Mouse (Mus musculus) neural tube, embryonic 13.5 days (tissue): Measurements from ENCODE around the gene Brd3. TPM values are rescaled to one million over a fixed set of nuclear protein-coding genes. Genes with fewer than 3 reads are reported as not detected.
"Not testable (repeated sequence)": the region's sequence is repeated elsewhere in the genome, so short reads cannot be mapped to it uniquely, and the experiment has no call there.

Source experiments
- ATAC-seq: fragments of 200-750 bp; cut with Nextera tagmentation; 2 replicates; pipeline ENCODE4 v1.8.0; 2017; ENCODE audit warnings: low read depth, mild to moderate bottlenecking, moderate TSS enrichment, moderate library complexity
- H3K27ac ChIP-seq: fragments of 300-500 bp; sonication (generic); replicated peaks from 2 replicates; pipeline ENCODE4 v1.5.1; 2015; ENCODE audit warnings: moderate library complexity, mild to moderate bottlenecking, inconsistent platforms
- H3K27me3 ChIP-seq: fragments of 300-500 bp; sonication (generic); 2 replicates; pipeline ENCODE4 v1.6.1; 2015; ENCODE audit warnings: mild to moderate bottlenecking, inconsistent platforms
- H3K36me3 ChIP-seq: fragments of 300-500 bp; sonication (generic); 2 replicates; pipeline ENCODE4 v1.6.1; 2015; ENCODE audit warnings: mild to moderate bottlenecking, inconsistent platforms
- H3K4me1 ChIP-seq: fragments of 300-500 bp; sonication (generic); replicated peaks from 2 replicates; pipeline ENCODE4 v1.6.1; 2015; ENCODE audit warnings: inconsistent platforms
- H3K4me2 ChIP-seq: fragments of 300-500 bp; sonication (generic); 2 replicates; pipeline ENCODE4 v1.6.1; 2015; ENCODE audit warnings: inconsistent platforms, mild to moderate bottlenecking, moderate library complexity
- H3K4me3 ChIP-seq: fragments of 300-500 bp; sonication (generic); 2 replicates; pipeline ENCODE4 v1.5.1; 2015; ENCODE audit warnings: mild to moderate bottlenecking, inconsistent platforms
- H3K9ac ChIP-seq: fragments of 300-500 bp; sonication (generic); 2 replicates; pipeline ENCODE4 v1.6.1; 2015; ENCODE audit warnings: moderate library complexity, mild to moderate bottlenecking, inconsistent platforms
- H3K9me3 ChIP-seq: fragments of 300-500 bp; sonication (generic); 2 replicates; pipeline ENCODE4 v1.6.1; 2016; ENCODE audit warnings: inconsistent platforms
- WGBS: fragments of 180-500 bp; shearing (Covaris S2); methylation state at CpG from one replicate; pipeline ENCODE4 v1.1.7; 2015; 5-methylcytosine and 5-hydroxymethylcytosine counted together
- polyA plus RNA-seq: library from polyadenylated mRNA; unstranded; fragments of >200 nt; fragmentation: Nextera tagmentation; extraction: Ambion mirVana; gene quantifications from 2 replicates; pipeline ENCODE4 v1.2.1, GENCODE M21; 2015

Brd3 gene
- polyA plus RNA-seq, 1 experiment from 2014 or later = 144 TPM

GRCm38 (mm10) chr2:27539772-27540514 is 32.5 kb upstream of the Brd3 start:
- H3K9ac ChIP-seq = peak overlapping the region; percentile 74
- peak overlapping the region; percentile 83 for H3K4me2 ChIP-seq
- H3K27me3 ChIP-seq = no peaks in the 10 kb centered on the region
- H3K36me3 ChIP-seq = peaks cover 16% of the 10 kb centered on the region
- ATAC-seq = peak; percentile 98
- H3K27ac ChIP-seq = peak overlapping the region; percentile 87
- no peaks in the 10 kb centered on the region for H3K9me3 ChIP-seq
- WGBS = under 1% methylated on average over 46 of the region's 46 CpGs
- H3K4me3 ChIP-seq = peak overlapping the region; percentile 47
- peaks cover 23% of the 10 kb centered on the region for H3K4me1 ChIP-seq

DNA sequence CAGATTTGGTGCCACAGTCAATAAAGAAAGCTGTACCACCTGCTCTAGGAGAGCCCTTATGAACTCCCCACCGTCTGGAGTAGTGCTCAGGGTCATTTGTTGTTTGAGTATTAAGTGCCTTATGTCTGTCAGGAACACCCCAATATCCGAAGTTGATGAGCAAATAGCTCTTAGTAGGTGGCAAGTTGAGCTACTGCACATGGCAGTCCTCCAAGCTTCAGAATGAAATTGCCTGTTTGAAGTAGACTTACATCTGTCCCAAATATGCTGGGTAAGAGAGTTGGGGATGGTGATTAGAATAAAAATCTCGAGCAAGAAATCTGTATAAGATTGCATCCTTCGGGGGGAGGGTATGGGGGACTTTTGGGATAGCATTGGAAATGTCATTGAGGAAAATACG is 31.9 kb upstream of the Brd3 start:
- H3K27ac ChIP-seq = peak overlapping the region; percentile 87
- ATAC-seq = no peak
- WGBS = 22% methylated on average over 5 of the region's 5 CpGs
- H3K9ac ChIP-seq = peak overlapping the region; percentile 31; the same call in 1 of the 2 replicates
- H3K4me1 ChIP-seq = peaks cover 23% of the 10 kb centered on the region
- H3K27me3 ChIP-seq = no peaks in the 10 kb centered on the region
- H3K4me2 ChIP-seq = peak overlapping the region; percentile 83
- no peaks in the 10 kb centered on the region for H3K9me3 ChIP-seq
- peak overlapping the region; percentile 47 for H3K4me3 ChIP-seq
- H3K36me3 ChIP-seq = peaks cover 22% of the 10 kb centered on the region

DNA sequence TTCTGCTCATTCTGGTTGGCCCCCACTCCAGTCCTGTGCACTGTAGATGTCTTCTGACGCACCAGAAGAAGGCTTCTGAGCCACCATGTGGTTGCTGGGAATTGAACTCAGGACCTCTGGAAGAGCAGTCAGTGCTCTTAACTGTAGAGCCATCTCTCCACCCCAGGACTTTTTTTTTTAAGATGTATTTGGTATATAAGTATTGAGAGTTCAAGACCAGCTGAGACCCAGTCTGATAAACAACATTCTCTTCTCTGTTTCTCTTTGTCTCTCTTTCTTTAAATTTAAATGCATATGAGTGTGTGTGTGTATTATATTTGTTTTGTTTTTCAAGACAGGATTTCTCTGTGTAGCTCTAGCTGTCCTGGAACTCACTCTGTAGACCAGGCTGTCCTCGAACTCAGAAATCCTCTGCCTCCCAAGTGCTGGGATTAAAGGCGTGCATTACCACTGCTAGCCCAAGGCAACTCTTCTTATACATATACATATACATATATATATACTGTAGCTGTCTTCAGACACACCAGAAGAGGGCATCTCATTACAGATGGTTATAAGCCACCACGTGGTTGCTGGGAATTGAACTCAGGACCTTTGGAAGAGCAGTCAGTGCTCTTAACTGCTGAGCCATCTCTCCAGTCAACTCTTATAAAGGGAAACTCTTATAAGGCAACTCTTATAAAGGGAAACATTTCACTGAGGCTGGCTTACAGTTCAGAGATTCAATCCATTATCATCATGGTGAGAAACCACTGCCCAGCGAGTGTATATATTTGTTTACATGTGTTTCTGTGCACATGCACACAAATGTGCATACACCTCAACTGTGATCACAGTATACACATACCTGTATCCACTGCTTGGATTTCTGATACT is 31.2 kb upstream of the Brd3 start:
- H3K27ac ChIP-seq = peak overlapping the region; percentile 87
- peak overlapping the region; percentile 83 for H3K4me2 ChIP-seq
- H3K4me1 ChIP-seq = peaks cover 23% of the 10 kb centered on the region
- 71% methylated on average over 5 of the region's 5 CpGs for WGBS
- H3K9me3 ChIP-seq, ATAC-seq, H3K27me3 ChIP-seq: not testable (repeated sequence)
- peaks cover 29% of the 10 kb centered on the region for H3K36me3 ChIP-seq
- peak overlapping the region; percentile 47 for H3K4me3 ChIP-seq
- H3K9ac ChIP-seq = peak overlapping the region; percentile 31; the same call in 1 of the 2 replicates

GRCm38 (mm10) chr2:27518283-27518682 is 10.8 kb upstream of the Brd3 start:
- Histone ChIP-seq H3K4me3 (no peak overlapping the region), H3K9ac (no peak overlapping the region), H3K27ac (no peak overlapping the region), H3K9me3 (no peaks in the 10 kb centered on the region), H3K4me2 (no peak overlapping the region), H3K36me3 (peaks cover 46% of the 10 kb centered on the region), H3K4me1 (peaks cover 31% of the 10 kb centered on the region), H3K27me3 (no peaks in the 10 kb centered on the region)
- WGBS = 92% methylated on average over 3 of the region's 3 CpGs
- no peak for ATAC-seq

DNA sequence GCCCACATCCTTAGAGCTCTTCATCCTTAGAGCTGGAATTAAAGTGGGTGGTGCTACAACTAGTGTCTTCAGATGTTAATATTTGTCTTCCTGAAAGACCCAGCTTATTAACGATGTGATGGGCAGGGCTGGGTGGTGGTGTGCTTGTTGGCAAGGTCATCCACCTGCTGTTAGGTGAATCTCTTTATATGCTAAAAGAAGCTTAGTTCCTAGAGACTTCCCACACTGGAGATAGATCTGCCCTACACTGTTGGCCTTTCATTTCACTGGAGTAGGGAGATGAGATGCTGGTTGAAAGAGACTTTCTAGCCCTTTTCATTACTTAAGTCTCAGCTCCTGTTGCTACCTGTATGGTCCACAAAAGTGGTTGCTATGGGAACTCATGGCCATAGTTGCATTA is 8.8 kb upstream of the Brd3 start:
- 0 out of 2 replicates have a peak, but pooled peaks cover 4% of the 10 kb centered on the region for H3K9me3 ChIP-seq
- H3K4me3 ChIP-seq = peak overlapping the region; percentile 89
- H3K36me3 ChIP-seq = peaks cover 29% of the 10 kb centered on the region
- no peak for ATAC-seq
- 12% methylated on average over 1 of the region's 1 CpGs for WGBS
- H3K4me1 ChIP-seq = peaks cover 31% of the 10 kb centered on the region
- peak overlapping the region; percentile 90 for H3K9ac ChIP-seq
- H3K27ac ChIP-seq = no peak overlapping the region
- no peaks in the 10 kb centered on the region for H3K27me3 ChIP-seq
- peak overlapping the region; percentile 99 for H3K4me2 ChIP-seq

- no peaks in the 10 kb centered on the region for H3K27me3 ChIP-seq
- H3K9ac ChIP-seq = peak overlapping the region; percentile 90
- H3K4me3 ChIP-seq = peak overlapping the region; percentile 89
- peak overlapping the region; percentile 99 for H3K4me2 ChIP-seq
- peak overlapping the region; percentile 84 for H3K27ac ChIP-seq
- WGBS = under 1% methylated on average over 40 of the region's 40 CpGs
- peaks cover 31% of the 10 kb centered on the region for H3K4me1 ChIP-seq
- 0 out of 2 replicates have a peak, but pooled peaks cover 4% of the 10 kb centered on the region for H3K9me3 ChIP-seq
- H3K36me3 ChIP-seq = peaks cover 21% of the 10 kb centered on the region
- ATAC-seq = peak; percentile 60
These were observed 8.1 kb upstream of the Brd3 start for GRCm38 (mm10) chr2:27515341-27516166.

GRCm38 (mm10) chr2:27514639-27515328 is 7.3 kb upstream of the Brd3 start, which contains the start of gene Wdr5:
Gene Wdr5 (plus strand): TSS chr2:27515157.
- under 1% methylated on average over 57 of the region's 57 CpGs for WGBS
- peak within 1 kb of the TSS; percentile 84 for H3K27ac ChIP-seq
- H3K27me3 ChIP-seq = no peaks in the 10 kb centered on the region
- peak within 1 kb of the TSS; percentile 89 for H3K4me3 ChIP-seq
- ATAC-seq = peak; percentile 92
- peak within 1 kb of the TSS; percentile 90 for H3K9ac ChIP-seq
- H3K4me1 ChIP-seq = peaks cover 31% of the 10 kb centered on the region
- H3K4me2 ChIP-seq = peak within 1 kb of the TSS; percentile 99
- peaks cover 14% of the 10 kb centered on the region for H3K36me3 ChIP-seq
- H3K9me3 ChIP-seq = 0 out of 2 replicates have a peak, but pooled peaks cover 4% of the 10 kb centered on the region

DNA sequence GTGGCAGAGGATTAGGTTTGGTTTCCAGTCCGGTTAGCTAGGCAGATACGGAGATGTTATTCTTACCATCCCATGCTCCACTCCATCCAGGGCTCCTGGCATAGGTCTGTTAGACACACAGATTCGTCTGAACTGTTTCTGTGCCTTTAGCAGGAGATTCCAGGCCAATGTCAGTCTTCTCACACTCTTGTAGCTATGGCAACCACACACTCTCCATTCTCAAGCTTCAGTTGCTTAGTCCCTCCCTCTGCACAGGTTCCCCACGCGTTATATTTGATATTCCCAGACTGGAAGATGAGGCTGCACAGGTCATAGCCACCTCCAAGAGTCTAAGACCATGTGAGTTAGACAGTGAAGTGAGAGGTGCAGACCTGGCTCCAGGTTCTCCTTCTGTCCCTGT is 6.4 kb upstream of the Brd3 start:
- Histone ChIP-seq H3K4me2 (peak overlapping the region; percentile 99), H3K9me3 (0 out of 2 replicates have a peak, but pooled peaks cover 4% of the 10 kb centered on the region), H3K4me3 (peak overlapping the region; percentile 89), H3K4me1 (peaks cover 31% of the 10 kb centered on the region), H3K27me3 (no peaks in the 10 kb centered on the region), H3K9ac (peak overlapping the region; percentile 90), H3K27ac (peak overlapping the region; percentile 84), H3K36me3 (peaks cover 4% of the 10 kb centered on the region)
- ATAC-seq = no peak
- WGBS = 72% methylated on average over 5 of the region's 5 CpGs

DNA sequence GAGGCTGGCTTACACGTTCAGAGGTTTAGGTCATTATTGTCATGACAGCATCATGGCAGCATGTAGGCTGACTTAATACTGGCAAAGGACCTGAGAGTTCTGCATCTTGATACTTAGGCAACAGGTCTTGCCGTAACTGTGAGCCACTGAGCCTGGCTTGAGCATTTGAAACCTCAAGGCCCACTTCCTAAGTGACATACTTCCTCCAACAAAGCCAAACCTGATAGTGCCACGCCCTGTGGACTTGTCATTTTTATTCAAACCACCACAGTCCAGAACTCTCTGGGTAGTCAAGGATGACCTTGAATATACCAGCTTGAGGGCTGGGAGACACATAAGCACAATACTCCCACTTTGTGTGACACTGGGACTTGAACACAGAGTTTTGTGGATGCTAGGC is 5.4 kb upstream of the Brd3 start:
- no peak overlapping the region for H3K9ac ChIP-seq
- no peak for ATAC-seq
- 91% methylated on average over 3 of the region's 3 CpGs for WGBS

GRCm38 (mm10) chr2:27510706-27511105 is 3.2 kb upstream of the Brd3 start:
- 96% methylated on average over 7 of the region's 7 CpGs for WGBS

More for the DNA sequence above, 5.4 kb upstream of the Brd3 start:
- Histone ChIP-seq H3K9me3 (0 out of 2 replicates have a peak, but pooled peaks cover 4% of the 10 kb centered on the region), H3K36me3 (no peaks in the 10 kb centered on the region), H3K4me2 (no peak overlapping the region), H3K27ac (no peak overlapping the region), H3K4me3 (no peak overlapping the region), H3K4me1 (peaks cover 31% of the 10 kb centered on the region), H3K27me3 (no peaks in the 10 kb centered on the region)

DNA sequence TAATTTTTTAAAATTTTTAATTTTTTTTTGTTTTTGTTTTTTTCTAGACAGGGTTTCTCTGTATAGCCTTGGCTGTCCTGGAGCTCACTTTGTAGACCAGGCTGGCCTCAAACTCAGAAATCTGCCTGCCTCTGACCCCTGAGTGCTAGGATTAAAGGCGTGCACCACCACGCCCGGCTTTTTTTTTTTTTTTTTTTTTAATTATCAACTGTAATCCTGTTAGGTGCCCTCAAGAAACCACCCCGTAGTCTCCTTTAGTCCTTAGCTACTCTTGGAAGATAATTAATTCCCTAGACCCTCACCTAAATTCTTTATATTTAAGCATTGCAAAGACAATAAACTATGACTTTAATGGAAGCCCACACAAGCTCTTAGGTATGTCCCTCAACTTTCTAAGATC is 804 bp downstream of the Brd3 start:
- H3K9me3 ChIP-seq, ATAC-seq, H3K36me3 ChIP-seq, H3K27ac ChIP-seq, H3K27me3 ChIP-seq, H3K4me2 ChIP-seq, H3K4me3 ChIP-seq, H3K4me1 ChIP-seq, H3K9ac ChIP-seq: not testable (repeated sequence)
- WGBS = 89% methylated on average over 4 of the region's 4 CpGs

More at GRCm38 (mm10) chr2:27510706-27511105, 3.2 kb upstream of the Brd3 start:
- no peak for ATAC-seq
- Histone ChIP-seq H3K4me3 (no peak overlapping the region), H3K9ac (no peak overlapping the region), H3K9me3 (0 out of 2 replicates have a peak, but pooled peaks cover 4% of the 10 kb centered on the region), H3K27ac (no peak overlapping the region), H3K4me1 (peaks cover 13% of the 10 kb centered on the region), H3K4me2 (no peak overlapping the region), H3K27me3 (no peaks in the 10 kb centered on the region), H3K36me3 (no peaks in the 10 kb centered on the region)
